Mouse (Mus musculus) monocyte, adult 5-6 weeks (primary cell): Measurements from ENCODE around the gene Dicer1. TPM values are rescaled to one million over a fixed set of nuclear protein-coding genes. Genes with fewer than 3 reads are reported as not detected.

Experiments used
- ATAC-seq: fragments of 153-309, 156-312 bp; replicated peaks from 2 replicates; pipeline ENCODE4 v1.8.0; 2017; ENCODE audit warnings: mild to moderate bottlenecking; ENCODE audit not compliant: low TSS enrichment, insufficient number of reproducible peaks, severe bottlenecking, poor library complexity, low FRiP score
- total RNA-seq: library from RNA; stranded (forward); fragments of 200-1000, 200-491, 200-594 nt; gene quantifications from 3 replicates; pipeline ENCODE4 v1.2.3, GENCODE M21; 2017

Dicer1 gene
- total RNA-seq = 29.7 to 53.7 TPM (median 49.9 TPM) in 3 replicates

DNA sequence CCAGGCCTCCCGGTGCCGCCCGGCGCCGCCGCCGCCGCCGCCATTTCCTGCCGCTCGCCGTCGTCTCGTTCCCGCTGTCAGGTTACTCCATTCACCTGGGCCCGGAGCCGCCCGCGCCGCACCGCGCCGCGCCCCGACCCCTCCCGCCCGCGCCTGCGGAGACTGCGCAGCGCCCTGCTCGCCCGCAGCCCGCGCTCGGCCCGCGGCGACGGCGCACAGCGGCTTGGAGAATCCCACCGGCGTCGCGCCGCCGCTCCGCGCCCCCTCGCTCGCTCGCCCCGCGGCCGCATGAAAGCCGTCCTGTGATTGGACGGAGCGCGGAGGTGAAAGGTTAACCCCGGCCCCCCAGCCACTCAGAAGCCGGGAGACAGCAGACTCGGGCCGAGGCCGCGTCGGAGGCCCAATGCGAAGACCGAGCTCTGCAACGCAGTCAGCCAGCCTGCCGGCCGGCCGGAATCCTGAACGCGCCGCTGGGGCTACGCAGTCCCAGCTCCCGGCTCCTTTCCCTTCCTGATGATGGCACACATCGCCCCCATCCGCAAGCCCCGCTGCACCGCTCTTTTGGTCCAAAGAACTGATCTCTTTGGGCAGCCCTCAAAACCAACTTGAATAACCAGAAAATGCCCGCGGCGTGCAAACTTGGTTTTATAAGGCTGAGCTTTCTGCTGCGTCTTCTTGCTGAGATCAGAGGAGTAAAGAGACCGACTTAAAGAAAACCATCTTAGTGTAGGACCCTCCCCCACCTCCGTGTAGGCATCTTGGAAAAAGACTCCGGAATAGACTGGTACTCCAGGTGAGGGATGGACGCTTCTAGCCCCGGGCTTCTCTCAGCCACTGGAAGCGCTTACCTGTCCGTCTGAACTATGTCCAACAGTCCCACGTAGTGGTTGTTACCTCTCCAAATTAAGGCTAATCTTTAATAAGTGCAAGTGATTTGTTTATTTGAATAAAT, at the start of gene Dicer1:
Gene Dicer1, minus strand, starts transcription at position 139 of the 952 bp plus-strand sequence.
- ATAC-seq = peak; percentile 92

DNA sequence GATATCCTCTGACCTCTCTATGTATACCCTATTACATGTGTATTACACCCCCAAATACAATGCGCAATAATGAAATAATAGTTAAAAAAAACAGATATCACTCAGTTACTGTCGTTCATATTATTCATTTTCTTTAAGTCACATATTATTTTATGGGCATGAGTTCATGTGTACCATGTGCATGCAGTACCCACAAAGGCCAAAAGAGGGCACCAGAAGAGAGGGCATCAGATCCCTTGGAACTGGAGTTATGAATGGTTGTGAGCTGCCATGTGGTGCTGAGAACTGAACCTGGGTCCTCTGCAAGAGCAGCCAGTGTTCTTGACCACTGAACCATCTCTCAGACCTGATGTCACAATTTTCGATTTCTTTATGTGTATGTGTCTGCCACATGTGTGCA, 47.6 kb upstream of the Dicer1 start:
- ATAC-seq = no peak

DNA sequence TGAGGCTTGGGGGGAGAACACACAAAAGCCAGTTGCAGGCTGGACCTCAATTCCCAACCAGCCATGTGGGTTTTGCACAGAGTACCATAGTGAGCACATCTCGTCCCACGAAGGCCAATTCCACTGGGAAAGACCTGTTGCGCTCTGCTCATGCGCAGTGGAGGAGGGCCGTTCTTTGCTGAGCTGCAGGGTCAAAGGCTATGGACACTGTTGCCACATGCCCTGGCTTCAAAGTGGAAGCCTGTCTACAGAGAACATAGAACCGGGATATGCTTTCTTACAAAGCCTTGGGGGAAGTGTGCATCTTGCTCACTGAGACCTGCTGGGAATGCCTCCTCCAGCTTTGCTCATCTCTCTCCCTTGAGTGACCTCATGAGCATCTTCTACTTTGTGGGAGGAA, 46.2 kb upstream of the Dicer1 start:
- ATAC-seq = no peak

DNA sequence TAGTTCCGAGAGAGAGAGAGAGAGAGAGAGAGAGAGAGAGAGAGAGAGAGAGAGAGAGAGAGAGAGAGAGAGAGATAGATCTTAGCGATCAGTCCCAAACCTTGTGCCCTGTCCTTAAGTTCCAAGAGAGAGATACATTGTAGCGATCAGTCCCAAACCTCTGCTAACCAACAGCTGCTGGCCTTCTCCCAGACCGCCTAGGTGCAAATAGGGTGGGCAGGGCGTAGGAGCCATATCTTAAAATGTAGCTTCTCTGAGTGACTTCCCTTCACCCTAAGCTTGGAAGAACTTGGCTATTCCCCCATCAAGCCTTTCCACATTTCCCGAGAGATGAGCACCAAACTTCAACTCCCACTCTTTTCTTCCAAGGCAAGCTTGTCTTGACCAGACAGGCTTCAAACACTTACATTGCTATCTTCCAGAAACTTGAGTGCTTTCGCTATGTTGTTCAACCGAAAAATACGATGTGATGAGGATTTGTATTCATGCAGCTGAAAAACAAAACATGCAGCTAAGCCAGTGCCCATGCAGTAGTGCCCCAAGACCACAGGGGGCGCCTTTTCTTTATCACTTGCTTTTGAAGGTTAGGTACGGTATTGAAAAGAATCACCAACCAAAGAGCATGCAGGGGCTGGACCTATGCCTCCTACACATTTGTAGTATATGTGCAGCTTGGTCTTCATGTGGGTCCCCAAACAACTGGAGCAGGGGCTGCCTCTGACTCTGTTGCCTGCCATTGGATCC, 45.1 kb upstream of the Dicer1 start:
- no peak for ATAC-seq

DNA sequence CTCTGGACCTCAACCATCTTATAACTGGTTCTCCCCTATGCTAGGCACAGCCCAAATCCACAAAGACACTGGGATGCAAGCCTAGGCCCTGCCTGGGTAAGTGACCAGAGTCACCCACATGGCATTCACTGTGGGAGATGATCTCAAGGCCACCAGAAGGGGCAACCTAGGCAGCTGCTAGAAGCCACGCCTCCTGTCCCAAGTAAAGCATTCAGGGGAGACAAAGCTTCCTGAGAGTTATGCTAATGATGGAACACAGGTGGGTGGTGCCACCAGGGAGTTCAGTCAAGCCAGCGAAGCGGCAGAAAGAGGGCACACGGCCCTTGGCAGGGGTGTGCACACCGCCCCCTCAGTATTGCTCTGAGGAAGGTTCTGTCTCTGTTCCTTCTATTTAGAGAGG, 43.2 kb upstream of the Dicer1 start:
- no peak for ATAC-seq

DNA sequence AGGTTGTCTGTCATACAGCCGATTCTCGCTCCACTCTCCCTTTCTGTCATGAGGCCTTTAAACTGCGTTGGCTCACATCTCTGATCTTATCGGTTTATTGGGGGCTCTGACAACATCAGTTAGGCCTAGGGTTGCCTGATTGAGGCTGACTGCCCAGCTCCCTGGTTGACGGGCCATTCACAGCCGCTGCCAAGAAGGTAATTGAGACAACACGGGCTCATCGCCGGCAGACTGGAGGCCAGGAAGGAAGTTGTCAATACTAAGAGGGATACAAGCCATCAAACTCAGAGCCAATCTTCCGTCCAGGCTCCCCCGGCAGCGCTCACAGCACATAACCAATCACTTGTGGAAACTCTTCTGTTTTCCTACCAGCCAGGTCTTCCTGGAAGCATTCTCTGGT, 41.7 kb upstream of the Dicer1 start:
- ATAC-seq = no peak

DNA sequence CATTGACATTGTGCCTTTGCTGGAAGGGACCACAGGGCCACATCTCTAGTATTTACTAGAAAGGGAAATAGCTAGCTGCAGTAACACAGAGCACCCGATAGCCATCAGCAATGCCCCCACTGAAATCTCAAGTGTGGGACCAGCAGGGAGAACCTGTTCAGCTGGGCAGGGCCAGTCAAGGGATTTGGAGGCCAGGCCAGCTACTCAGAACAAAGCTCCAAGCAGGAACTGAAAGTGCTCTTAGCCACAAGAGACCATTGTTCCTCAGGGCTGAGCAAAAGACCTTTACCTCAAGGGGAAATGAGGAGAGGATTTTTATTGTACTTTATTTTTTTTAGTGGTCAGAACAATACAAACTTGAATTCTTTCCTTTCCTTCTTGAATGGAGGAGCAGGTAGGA, 25.9 kb upstream of the Dicer1 start:
- ATAC-seq = no peak

DNA sequence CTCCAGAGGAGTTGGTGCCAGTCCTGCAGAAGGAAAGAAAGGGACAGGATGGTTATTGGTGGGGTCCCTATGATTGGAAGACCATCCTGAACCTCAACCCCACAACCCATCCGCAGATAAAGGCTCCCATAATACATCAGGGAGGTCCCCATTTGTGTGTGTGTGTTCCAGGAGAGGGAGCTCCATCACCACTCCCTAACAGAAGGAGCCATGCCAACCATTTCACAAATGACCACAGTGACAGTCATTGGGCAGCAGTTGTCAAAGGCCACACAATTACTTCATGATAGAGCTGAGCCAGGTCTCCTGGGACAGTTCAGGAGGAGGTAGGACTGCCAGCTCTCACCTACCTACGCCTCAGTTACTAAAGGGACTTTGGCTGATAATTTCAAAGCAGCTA, 20.2 kb upstream of the Dicer1 start:
- ATAC-seq = no peak

DNA sequence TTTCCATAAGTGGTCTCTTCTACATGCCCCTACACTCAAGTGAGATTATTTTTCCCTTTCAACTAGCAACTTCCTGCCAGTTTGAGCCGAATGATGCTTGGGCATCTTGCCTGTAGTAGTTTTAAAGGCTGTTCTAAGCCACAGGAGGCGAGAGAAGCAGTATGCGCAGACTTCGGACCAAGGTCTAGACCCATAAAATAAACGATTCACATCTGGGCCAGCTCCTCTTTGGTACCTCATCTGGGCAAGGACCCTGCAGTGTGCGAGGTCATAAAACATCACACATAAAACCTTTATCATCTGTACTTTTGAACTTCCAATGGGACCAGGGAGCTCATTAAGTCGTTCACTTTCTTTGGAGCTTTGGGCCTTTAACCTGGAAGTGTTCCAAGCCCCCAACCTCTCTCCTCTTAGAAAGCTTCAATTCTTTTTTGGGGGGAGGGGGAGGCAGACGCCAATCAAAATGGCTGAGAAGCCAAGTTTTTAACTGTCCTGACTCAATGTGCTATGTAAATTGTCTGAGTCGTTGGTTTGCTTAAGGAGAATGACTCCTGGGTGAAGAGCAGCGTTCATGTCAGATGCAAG, 17.5 kb upstream of the Dicer1 start:
- ATAC-seq = no peak

DNA sequence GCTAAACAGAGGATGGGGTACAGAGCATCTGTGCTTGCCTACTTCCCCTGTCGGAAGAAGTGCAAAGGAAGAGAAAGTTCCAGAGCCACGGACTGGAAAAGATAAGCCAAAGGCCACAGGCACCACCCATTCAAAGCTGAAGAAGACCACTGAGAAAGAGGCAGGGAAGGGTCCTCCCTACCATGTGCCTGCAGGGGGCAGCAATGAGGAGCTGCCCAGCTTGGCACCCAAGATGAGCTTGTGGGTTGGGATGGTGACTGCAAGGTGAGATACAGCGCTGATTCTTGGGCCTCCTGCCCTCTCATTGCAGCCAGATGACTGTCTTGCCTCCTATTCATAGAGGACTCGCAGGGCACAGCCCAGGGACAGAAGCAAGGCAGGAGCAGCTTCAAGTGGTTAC, 15.4 kb upstream of the Dicer1 start:
- no peak for ATAC-seq

DNA sequence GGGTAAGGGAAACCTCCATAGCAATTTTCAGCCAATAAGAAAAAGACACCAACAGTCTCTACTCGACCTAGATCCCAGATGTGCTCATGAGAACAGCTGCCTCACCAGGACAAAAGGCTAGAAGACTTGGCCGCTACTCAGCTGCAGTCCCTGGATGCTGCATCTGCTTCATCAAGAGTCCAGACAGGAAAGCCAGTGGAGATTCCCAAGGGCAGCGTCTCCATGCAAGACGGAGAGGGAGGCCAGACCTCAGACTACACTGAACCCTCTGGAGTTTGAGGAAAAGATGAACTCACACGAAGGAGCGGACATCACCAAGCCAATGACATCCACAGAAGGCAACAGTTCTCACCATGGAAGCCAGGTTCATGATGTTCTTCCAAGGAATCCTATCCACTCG, 14.0 kb upstream of the Dicer1 start:
- ATAC-seq = no peak

DNA sequence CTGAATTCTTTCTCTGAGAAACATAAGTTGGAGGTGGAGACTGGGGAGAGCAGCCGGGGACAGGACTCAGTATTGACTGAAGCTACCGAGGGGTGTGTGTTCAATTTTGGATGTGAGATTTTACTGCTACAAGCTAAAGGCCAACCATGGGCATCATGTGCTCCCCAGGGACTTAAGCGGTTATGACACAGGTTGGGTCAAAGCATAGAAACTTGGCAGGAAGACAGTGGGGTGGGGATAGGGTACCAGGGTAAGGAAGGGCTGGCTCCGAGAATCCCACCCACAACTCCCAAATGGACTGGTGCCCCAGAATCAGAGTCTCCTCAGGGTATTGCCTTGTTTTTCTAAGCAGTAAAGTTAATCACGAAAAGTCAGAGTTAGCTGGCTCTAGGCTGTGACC, 13.4 kb upstream of the Dicer1 start:
- no peak for ATAC-seq

DNA sequence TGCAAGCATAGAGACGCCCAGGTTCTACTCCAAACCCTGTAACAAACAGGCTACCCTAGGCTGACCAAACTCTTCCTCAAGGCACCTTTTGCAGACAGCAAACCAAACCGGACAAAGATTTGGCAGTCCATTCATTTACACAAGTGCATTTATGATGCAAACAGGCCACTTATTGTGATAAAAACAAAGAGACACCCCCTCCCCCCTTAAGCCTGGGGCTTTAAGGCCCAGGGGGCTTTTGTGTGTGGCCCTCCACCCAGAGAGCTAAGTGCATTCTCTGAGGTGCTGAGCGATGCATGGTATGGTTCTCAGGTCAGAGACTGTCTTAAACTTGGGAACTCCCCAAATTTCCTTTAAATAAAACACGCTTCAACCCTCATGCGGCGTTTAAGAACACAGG, 12.2 kb upstream of the Dicer1 start:
- ATAC-seq = no peak

DNA sequence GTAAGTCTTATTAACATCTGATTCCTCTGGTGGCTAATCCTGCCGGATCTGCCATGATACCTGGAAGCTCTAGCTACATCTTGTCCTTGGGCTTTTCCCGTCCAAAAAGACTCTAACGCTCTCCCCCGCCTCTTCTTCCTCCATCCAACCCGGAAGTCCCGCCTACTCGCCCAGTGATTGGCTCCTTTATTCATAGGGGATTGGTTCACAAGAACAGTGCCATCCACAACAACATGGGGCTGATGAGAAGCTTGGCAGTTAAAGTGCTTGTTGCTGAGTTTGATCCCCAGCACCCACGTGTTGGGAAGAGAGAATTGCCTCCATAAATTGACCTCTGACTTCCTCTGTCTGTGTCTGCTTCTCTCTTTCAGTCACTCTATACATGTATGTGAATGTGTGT, 9.7 kb upstream of the Dicer1 start:
- ATAC-seq = no peak

DNA sequence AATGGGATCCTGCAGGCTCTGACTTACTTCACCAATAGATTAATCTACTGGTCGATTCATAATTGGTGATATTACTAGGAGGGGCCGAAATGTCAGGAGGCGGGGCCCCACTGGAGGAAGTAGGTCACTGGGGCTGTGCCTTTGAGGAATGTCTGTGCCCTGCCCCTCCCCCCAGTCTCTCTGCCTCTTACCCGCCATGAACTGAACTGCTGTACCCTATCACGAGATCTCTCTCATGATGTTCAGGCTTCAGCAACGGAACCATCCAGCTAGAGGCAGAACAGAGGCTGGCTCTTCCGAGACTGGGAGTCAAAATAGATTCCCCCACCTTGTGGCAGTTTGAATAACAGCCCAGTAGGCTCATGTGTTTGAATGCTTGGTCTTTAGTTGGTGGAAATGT, 6.3 kb upstream of the Dicer1 start:
- no peak for ATAC-seq

DNA sequence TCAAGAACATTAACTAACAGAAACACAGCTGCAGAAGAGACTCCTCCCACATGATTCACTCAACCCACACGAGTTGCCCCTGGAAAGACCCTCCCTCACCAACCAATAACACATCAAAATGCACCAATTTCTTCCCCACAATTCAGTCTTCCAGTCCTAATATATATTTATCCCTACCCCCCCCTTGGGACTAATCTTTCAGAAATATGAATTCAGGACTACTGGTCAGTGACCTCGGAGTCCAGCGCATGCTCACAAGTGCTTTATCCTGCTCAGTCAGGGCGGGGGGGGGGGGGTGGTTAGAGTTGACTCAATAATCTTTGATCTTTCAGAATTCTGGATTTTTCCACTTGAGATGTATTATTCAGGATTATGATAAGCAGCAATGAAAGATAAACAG, 1.9 kb upstream of the Dicer1 start:
- no peak for ATAC-seq

DNA sequence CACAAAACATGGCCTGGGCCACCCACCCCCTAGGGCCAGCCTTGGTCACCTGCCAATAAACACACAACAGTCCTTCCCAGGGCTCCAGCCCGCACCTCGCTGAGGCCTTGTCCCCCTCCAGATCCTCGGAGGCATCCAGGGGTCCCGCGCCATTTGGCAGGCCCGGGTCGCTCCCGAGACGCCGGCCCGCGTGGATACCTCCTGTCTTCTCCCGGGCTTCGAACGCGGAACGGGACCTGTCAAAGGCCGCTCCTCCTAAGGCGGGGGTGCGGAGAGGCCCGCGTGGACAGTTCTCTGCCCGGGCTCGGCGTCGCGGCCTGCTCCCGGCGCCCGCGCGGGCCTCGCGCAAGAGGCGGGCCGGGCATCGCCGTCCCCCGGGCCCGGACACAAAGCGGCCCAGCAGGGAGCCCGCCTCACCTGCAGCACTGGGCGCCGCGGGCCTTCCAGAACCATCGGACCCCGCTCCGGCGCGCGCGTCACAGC, 380 bp downstream of the Dicer1 start:
- no peak for ATAC-seq

DNA sequence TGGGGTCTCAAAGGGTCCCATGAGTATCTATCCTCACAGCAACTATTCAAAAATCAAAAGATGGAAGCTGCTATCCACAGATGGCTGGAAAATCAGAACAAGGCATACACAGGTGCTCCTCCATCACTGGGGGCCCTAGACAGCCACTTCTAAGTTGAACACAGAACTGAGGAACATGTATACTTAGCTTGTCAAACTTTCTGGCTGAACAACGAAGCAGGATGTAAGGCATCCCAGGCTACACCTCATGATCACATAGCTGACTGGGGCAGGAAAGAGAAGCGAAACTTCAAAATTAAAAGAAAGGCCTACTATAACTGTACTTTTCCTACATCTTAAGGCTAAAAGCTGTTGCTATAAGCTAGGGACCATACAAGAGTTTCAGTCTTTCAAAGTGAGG, 2.8 kb downstream of the Dicer1 start:
- no peak for ATAC-seq

DNA sequence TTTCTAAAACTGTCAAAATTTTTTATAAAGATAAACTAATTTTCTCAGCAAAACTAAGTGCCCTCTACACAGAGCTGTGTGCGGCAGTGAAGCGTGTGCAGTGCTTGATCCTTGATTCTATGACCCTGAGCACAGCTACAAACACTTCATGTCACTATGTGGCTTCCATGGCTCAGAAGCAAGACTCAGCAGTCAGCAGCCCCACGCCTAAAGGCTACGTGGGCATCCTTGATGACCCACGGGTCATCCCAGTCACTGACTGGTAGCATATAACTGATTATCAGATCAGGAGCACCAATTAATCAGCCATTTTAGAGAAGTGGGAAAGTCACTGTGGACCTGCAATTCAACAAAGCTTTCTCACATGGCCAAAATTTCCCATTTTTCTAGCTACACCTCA, 4.5 kb downstream of the Dicer1 start:
- no peak for ATAC-seq

DNA sequence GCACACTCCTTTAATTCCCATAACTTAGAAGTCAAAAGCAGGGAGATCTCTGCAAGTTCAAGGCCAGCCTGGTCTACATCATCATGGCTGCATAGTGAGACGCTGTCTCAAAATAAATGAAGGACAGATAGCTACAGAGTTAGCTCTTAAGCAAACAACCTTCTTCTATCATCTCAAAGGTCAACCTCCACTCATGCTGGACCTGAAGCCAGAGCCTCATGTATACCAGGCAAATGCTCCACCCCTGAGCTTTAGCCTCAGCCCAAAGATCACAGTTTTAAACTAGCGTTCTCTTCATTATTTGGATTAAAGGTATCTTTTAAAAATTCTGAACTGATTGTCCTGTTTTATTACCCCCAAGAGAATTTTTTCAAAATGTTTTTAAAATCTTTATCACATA, 5.2 kb downstream of the Dicer1 start:
- no peak for ATAC-seq
